Mouse (Mus musculus) brain, embryonic 14.5 days (tissue): ENCODE measurements around the gene Fgr. TPM values are rescaled to one million over a fixed set of nuclear protein-coding genes. Genes with fewer than 3 reads are reported as not detected.
A peak's percentile ranks its signal among the peaks of the same experiment; 100 is the strongest.

Source experiments
- DNase-seq: peaks from one replicate; pipeline ENCODE4 v3.0.0-alpha.2; 2011; ENCODE audit warnings: low read depth
- CTCF ChIP-seq: fragments of 200-500 bp; IDR thresholded peaks from 2 replicates; pipeline ENCODE4 v1.5.1; 2012; ENCODE audit warnings: inconsistent platforms, mild to moderate bottlenecking, moderate library complexity, borderline replicate concordance; ENCODE audit not compliant: insufficient read depth, insufficient read length; ENCODE audit errors: extremely low read depth
- POLR2A ChIP-seq: fragments of 200-500 bp; IDR thresholded peaks from 2 replicates; pipeline ENCODE4 v1.6.1; 2012; ENCODE audit warnings: mild to moderate bottlenecking, inconsistent platforms, borderline replicate concordance; ENCODE audit not compliant: poor library complexity, insufficient read depth, insufficient read length, severe bottlenecking; ENCODE audit errors: extremely low read depth
- polyA plus RNA-seq: library from polyadenylated mRNA; depleted of rRNA; stranded (reverse); fragments of >200 nt; gene quantifications from 2 replicates; pipeline ENCODE4 v1.2.3, GENCODE M21; 2012

The Fgr gene
- polyA plus RNA-seq, 1 experiment = 0.15 TPM

DNA sequence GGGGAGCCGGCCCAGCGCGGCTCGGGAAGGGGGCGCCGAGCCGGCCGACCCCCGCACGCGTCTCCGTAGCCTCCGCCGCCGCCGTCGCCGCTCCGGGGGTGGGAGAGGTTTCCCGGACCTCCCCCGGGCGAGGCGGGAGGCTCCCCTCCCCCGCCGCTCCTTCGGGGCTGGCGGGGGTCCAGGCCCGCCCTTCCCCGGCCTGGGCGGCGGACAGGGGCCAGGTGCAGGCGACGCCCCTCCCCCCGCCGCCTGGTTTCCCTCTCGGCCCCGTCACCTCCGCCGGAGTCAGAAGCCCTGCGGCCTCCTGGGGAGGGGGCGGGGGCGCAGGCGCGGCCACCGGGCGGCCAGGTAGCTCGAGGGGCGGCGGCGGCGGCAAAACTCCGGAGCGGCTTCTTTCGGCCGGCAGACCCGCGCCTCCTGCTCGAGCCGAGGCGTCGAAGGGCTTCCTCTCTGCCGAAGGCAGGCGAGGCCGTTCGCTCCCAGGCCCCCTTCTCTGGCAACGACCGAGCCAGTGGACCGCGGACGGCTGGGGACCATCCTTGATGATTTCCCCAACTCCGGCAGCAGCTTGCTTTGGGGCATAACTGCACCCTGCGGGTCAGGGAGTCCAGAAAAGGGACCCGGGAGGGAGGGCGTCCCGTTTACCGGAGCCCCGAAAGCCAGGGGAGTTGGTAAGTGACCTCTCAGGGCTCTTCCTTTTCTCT, 65.4 kb downstream of the Fgr start:
- TF ChIP-seq POLR2A (no peak), CTCF (no peak)
- DNase-seq = peak; percentile 32

DNA sequence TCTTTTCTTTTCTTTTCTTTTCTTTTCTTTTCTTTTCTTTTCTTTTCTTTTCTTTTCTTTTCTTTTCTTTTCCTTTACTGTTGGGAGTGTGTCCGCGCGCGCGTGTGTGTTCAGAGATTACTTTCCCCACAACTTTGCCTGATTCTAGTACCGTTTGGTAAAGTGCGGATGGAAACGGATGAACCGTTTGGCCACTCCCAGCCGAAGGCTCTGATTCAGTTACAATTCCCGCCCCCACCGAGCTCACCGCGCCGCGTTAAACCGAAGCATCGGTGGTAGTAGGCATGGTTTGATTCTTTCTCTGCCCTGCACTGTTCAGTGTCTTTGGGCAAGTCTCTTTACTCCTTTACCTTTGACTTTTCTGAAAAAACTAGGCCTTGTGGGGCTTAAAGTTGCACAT, 65.9 kb downstream of the Fgr start:
- TF ChIP-seq POLR2A (no peak), CTCF (no peak)
- no peak for DNase-seq

DNA sequence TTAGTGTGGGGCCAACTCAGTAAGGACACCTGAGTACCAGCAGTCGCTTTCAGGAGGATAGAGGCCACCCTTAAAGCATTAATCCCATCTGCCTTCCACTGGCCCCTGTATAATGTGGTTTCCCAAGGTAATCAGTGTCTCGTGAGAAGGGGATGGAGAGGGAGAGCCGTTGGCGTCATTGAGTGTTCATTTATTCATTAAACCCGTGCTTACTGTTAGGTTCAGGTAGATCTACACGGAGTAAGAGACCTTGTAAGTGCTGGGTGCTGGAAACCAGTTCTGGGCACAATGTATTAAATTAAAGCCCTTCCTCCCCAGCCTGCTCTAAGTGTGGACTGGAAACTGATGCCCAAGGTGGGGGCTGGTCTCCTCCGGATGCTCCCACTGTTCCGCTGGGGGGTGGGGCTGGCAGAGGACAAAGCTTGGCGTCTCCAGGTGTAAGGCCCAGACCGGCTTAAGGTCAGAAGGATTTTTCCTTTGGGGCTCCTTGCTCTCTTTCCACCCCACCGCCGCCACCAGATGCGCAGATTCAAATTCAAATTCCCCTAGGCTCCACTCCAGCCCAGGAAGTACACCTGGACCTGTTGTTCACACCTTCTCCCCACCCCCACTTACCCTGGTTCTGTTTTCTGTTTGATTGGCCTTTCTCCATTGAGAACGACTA, 66.5 kb downstream of the Fgr start:
- no peak for DNase-seq
- TF ChIP-seq CTCF (no peak), POLR2A (no peak)

DNA sequence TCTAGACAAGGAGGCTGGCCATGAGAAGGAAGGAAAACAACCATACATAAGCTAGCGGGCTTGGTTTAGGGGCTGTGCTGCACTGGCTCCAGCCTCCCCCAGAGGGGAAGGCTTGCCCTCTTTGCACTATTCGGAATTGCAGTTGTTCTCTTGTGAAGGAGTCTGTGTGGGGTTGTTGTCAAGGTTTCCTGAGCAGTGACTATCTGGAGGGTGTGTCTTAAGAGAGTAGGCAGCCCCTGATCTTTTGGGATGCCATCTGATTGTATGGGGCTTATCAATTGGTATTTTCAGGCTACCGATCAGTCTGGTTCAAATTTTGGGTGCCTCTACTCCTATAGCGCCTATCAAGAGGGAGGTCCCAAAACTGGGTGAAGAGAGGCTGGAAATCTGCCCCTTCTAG, 68.3 kb downstream of the Fgr start:
- TF ChIP-seq CTCF (no peak), POLR2A (no peak)
- DNase-seq = peak; percentile 29

DNA sequence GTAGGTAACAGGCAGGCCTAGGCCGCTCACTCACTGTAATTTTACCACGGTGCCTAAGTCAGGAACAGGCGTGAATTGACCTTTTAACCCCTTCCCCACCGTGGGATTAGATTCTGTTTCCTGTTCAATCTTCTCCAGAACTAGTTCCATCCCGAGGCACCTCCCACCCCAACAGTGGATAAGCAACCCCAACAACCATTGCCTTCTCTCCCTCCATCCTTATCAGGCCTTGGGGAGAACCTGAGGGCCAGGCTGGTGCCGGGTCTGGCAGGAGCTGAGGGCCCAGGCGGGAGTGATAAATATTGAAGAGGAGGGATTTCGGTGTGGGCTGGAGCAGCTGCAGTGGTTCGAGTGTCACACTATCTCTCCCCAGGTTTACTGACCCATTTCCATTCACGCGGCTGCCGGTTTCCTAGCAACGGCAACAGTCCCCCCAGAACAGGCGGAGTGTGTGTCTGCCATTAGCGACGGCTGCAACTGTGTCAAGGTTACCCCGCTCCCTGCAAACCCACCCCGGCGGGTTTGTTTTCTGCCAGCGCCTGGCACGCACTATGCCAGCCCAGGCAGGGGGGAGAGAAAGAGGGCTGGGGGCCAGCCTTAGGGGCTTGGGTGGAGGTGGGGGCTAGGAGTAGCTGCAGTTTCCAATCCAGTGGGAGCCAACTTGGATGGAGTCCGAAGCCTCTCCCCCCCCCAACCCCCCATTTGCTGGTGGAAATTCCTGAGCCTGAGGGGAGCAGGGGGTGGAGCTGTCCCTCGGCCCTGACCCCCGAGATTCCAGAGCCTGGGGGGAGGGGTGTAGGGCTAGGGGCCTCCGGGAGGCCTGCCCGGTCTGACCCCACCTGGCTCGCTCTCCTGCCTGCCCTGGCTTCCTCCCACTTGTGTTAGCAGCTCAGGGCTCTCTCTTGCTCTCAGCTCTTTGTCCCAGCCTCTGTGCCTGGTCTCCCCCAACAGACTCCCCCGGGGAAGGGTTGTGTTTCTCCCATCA, 69.0 kb downstream of the Fgr start:
- TF ChIP-seq POLR2A = no peak
- no peak for TF ChIP-seq CTCF
- peak; percentile 97 for DNase-seq

GRCm38 (mm10) chr4:133043798-133044646, 70.1 kb downstream of the Fgr start:
- no peak for DNase-seq
- no peak for TF ChIP-seq POLR2A
- no peak for TF ChIP-seq CTCF

- TF ChIP-seq POLR2A = no peak
- TF ChIP-seq CTCF = no peak
- no peak for DNase-seq
These were observed 70.8 kb downstream of the Fgr start for GRCm38 (mm10) chr4:133044647-133045094.

DNA sequence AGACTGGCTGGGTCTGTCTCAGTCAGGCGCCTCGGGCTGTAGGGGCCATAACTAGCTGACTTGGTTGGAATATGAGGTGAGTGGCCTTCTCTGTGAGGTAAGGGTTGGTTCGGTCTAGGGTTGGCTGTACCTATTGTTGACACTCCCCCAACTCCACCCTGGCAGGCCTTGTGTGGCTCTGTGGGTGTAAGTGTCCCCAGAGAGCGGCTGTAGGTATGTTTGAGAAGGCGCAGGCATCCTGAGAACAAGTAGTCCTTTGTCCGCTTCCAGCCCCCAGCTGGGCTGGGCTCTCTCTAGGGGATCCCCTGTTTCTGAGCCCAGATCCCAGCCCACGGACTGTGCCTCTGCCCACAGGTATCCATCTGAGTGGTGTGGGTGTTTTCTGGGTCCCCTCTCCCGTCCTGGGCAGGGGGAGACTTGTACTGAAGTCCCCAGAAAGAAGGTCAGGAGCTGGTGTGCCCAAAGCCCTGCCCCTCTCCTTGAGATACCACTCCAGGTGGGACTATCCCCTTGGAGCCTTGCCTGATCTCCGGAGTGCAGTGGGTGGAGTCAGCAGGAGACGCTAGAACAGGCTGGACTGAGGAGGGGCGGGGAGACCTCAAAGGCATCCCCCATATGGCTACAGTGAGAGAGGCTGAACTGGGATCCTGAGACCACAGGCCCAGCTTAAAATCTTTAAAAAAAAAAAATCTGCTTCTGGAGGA, 72.0 kb downstream of the Fgr start:
- no peak for TF ChIP-seq CTCF
- TF ChIP-seq POLR2A = no peak
- DNase-seq = no peak

DNA sequence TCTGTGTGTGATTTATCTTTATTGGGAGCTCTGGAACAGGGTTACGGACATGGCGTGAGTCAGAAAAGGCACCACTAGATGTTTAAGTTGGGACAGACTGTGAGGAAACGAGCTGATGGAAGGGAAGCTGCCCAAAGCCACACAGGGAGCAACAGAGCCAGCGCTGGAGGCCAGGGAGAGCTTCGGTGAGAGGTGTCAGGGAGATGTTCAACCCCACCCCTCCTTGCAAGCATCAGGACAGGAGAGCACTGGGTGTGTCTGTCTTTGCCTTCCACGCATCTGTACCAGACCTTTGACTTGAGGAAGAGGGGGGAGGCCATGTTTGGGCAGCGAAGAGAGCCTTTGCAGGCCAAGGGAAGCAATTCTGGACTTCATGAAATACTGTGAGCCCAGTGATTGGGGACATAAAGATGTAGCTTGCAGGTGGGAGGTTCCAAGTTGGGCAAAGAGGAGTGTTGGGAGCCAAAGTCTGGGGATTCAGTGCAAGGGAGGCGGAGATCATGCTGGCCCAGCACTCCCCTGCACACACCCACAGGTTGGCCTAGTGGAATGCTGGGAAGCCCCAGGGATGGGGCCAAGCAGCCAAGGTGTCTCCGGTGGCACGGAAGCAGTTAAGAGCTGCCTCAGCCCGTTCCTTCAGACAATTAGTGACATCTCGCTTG, 72.9 kb downstream of the Fgr start:
- DNase-seq = no peak
- TF ChIP-seq POLR2A (no peak), CTCF (no peak)

- TF ChIP-seq CTCF = no peak
- no peak for TF ChIP-seq POLR2A
- DNase-seq = peak; percentile 88
These were observed 73.6 kb downstream of the Fgr start for GRCm38 (mm10) chr4:133047353-133048105.

DNA sequence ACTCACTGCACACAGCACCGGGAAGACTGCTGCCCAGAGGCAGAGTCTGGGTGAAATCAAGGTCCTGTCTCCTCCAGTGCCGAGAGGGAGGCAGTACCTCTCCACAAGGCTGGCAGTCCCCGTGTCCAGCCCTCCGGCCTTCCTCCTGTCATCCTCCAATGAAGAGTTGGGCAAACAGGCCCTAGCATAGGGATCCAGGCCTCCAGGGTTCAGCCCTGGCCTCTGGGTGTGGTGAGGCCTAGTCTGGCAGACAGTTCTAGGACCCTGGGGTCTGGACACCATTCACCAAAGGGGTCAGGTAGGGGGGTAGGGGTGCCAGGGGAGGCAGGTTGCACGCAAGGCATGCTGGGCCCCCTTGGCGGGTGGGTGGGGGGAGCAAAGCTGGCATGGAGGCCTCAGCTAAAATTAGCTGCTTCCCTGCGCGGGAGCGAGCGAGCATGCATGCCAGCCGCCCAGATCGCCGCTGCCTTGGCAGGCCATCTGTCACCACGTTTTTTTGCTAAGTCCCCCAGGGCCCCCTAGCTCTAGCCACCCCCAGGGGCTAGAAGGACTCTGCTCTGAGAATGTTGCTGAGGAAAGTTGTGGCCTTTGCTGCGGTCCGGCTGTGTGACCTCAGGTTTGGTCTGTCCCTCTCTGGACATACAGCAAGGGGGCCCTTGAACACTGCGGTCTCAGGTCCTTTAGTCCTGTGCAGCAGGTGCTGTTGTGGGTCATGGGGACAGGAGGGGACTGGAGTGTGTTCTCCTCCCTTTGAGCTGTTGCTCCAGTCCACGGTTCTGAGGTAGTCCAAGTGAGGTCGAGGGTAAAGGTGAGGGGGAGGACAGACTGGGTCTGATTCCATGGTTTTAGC, 75.4 kb downstream of the Fgr start:
- DNase-seq = peak; percentile 77
- TF ChIP-seq POLR2A = no peak
- no peak for TF ChIP-seq CTCF
